Mouse (Mus musculus) MEL (cell line): Measurements from ENCODE around the gene Pde1a. TPM values are rescaled to one million over a fixed set of nuclear protein-coding genes. Genes with fewer than 3 reads are reported as not detected.

Source experiments
- DNase-seq: peaks from one replicate; pipeline ENCODE4 v3.0.0; 2011; ENCODE audit warnings: low read depth, low spot score
- H3K27ac ChIP-seq: 2 replicates; pipeline ENCODE4 v1.5.1; 2012; ENCODE audit warnings: low read depth, mild to moderate bottlenecking, control low read depth, low read length, moderate library complexity; ENCODE audit not compliant: control insufficient read depth
- H3K27me3 ChIP-seq, 2 experiments: fragments of 150-350 bp in 1 of 2; sonication (generic) in 1 of 2; 2 replicates each; pipeline ENCODE4 v1.6.1; 2012; ENCODE audit warnings: low read length in 2 of 2, mild to moderate bottlenecking in 2 of 2, improper control_type of control experiment in 1 of 2, moderate library complexity in 1 of 2; ENCODE audit not compliant: insufficient read depth in 2 of 2, control insufficient read depth in 1 of 2
- H3K36me3 ChIP-seq, 2 experiments: 2 replicates each; pipeline ENCODE4 v1.6.1; 2012 to 2014; ENCODE audit warnings: low read length in 2 of 2, improper control_type of control experiment in 1 of 2, inconsistent platforms in 1 of 2, mild to moderate bottlenecking in 1 of 2; ENCODE audit not compliant: insufficient read depth in 2 of 2, control insufficient read depth in 1 of 2
- H3K4me1 ChIP-seq, 2 experiments: fragments of 150-350 bp in 1 of 2; sonication (generic) in 1 of 2; 2 replicates each; pipeline ENCODE4 v1.6.1; 2012; ENCODE audit warnings: low read length in 2 of 2, improper control_type of control experiment in 1 of 2, mild to moderate bottlenecking in 1 of 2; ENCODE audit not compliant: insufficient read depth in 2 of 2, control insufficient read depth in 1 of 2
- H3K4me3 ChIP-seq, 2 experiments: fragments of 150-350 bp in 1 of 2; sonication (generic) in 1 of 2; 2 replicates each; pipeline ENCODE4 v1.5.1; 2012; ENCODE audit warnings: low read depth in 2 of 2, low read length in 2 of 2, mild to moderate bottlenecking in 2 of 2, moderate library complexity in 2 of 2, control low read depth in 1 of 2, improper control_type of control experiment in 1 of 2; ENCODE audit not compliant: control insufficient read depth in 1 of 2, insufficient read depth in 1 of 2
- H3K79me2 ChIP-seq: 2 replicates; pipeline ENCODE4 v1.6.1; 2012; ENCODE audit warnings: mild to moderate bottlenecking, low read length, moderate library complexity; ENCODE audit not compliant: control insufficient read depth, poor library complexity, insufficient read depth
- H3K9ac ChIP-seq: 2 replicates; pipeline ENCODE4 v1.6.1; 2012; ENCODE audit warnings: low read depth, mild to moderate bottlenecking, control low read depth, low read length, moderate library complexity; ENCODE audit not compliant: control insufficient read depth, poor library complexity, severe bottlenecking
- H3K9me3 ChIP-seq: fragments of 150-350 bp; sonication (generic); replicated peaks from 2 replicates; pipeline ENCODE4 v1.6.1; 2012; ENCODE audit warnings: mild to moderate bottlenecking, low read length, improper control_type of control experiment, moderate library complexity; ENCODE audit not compliant: insufficient read depth
- BHLHE40 ChIP-seq: IDR thresholded peaks from 2 replicates; pipeline ENCODE4 v1.6.1; 2012; ENCODE audit warnings: low read depth, mild to moderate bottlenecking, inconsistent platforms, low read length, improper control_type of control experiment, borderline replicate concordance
- CHD1 ChIP-seq: IDR thresholded peaks from 2 replicates; pipeline ENCODE4 v1.6.1; 2012; ENCODE audit warnings: low read depth, mild to moderate bottlenecking, inconsistent platforms, low read length, improper control_type of control experiment
- EP300 ChIP-seq, 2 experiments: IDR thresholded peaks; 2 replicates each; pipeline ENCODE4 v1.6.1; 2011; ENCODE audit warnings: improper control_type of control experiment in 2 of 2, low read length in 2 of 2, low read depth in 1 of 2, mild to moderate bottlenecking in 1 of 2
- ETS1 ChIP-seq: IDR thresholded peaks from 2 replicates; pipeline ENCODE4 v1.6.1; 2012; ENCODE audit warnings: low read depth, mild to moderate bottlenecking, inconsistent platforms, low read length, improper control_type of control experiment, moderate library complexity
- GATA1 ChIP-seq: IDR thresholded peaks from 2 replicates; pipeline ENCODE4 v1.6.1; 2011; ENCODE audit warnings: low read depth, low read length, improper control_type of control experiment
- JUND ChIP-seq: IDR thresholded peaks from 2 replicates; pipeline ENCODE4 v1.6.1; 2011; ENCODE audit warnings: low read depth, mild to moderate bottlenecking, improper control_type of control experiment, low read length
- MAFK ChIP-seq: IDR thresholded peaks from 2 replicates; pipeline ENCODE4 v1.6.1; 2011; ENCODE audit warnings: low read depth, mild to moderate bottlenecking, low read length, improper control_type of control experiment, borderline replicate concordance
- MXI1 ChIP-seq: IDR thresholded peaks from 2 replicates; pipeline ENCODE4 v1.6.1; 2011; ENCODE audit warnings: mild to moderate bottlenecking, low read depth, low read length, improper control_type of control experiment
- MYB ChIP-seq: IDR thresholded peaks from 2 replicates; pipeline ENCODE4 v1.6.1; 2011; ENCODE audit warnings: mild to moderate bottlenecking, low read depth, low read length, improper control_type of control experiment
- MYC ChIP-seq: IDR thresholded peaks from 2 replicates; pipeline ENCODE4 v1.6.1; 2011; ENCODE audit warnings: low read depth, mild to moderate bottlenecking, low read length, improper control_type of control experiment, moderate library complexity
- NELFE ChIP-seq: IDR thresholded peaks from 2 replicates; pipeline ENCODE4 v1.6.1; 2011; ENCODE audit warnings: low read depth, low read length, improper control_type of control experiment
- POLR2AphosphoS2 ChIP-seq: IDR thresholded peaks from 2 replicates; pipeline ENCODE4 v1.6.1; 2011; ENCODE audit warnings: low read length, improper control_type of control experiment
- POLR2AphosphoS5 ChIP-seq: IDR thresholded peaks from 2 replicates; pipeline ENCODE4 v1.6.1; 2012; ENCODE audit warnings: low read depth, borderline replicate concordance, mild to moderate bottlenecking, inconsistent platforms, low read length, moderate library complexity, mixed read lengths
- RCOR1 ChIP-seq: IDR thresholded peaks from 2 replicates; pipeline ENCODE4 v1.6.1; 2012; ENCODE audit warnings: low read depth, mild to moderate bottlenecking, inconsistent platforms, low read length, improper control_type of control experiment
- SIN3A ChIP-seq: IDR thresholded peaks from 2 replicates; pipeline ENCODE4 v1.6.1; 2012; ENCODE audit warnings: low read length, improper control_type of control experiment, inconsistent platforms
- TAL1 ChIP-seq: IDR thresholded peaks from 2 replicates; pipeline ENCODE4 v1.6.1; 2012; ENCODE audit warnings: mild to moderate bottlenecking, inconsistent platforms, low read length, moderate library complexity, mixed read lengths
- TBP ChIP-seq: IDR thresholded peaks from 2 replicates; pipeline ENCODE4 v1.8.0; 2011; ENCODE audit warnings: low read depth, low read length, improper control_type of control experiment
- TCF12 ChIP-seq: IDR thresholded peaks from 2 replicates; pipeline ENCODE4 v1.6.1; 2014; ENCODE audit warnings: low read depth, mild to moderate bottlenecking, inconsistent platforms, low read length, improper control_type of control experiment, moderate library complexity
- UBTF ChIP-seq: IDR thresholded peaks from 2 replicates; pipeline ENCODE4 v1.6.1; 2012; ENCODE audit warnings: low read depth, mild to moderate bottlenecking, inconsistent platforms, low read length, improper control_type of control experiment, moderate library complexity, borderline replicate concordance; ENCODE audit not compliant: insufficient read depth
- ZKSCAN1 ChIP-seq: IDR thresholded peaks from 2 replicates; pipeline ENCODE4 v1.6.1; 2012; ENCODE audit warnings: low read depth, mild to moderate bottlenecking, inconsistent platforms, low read length, improper control_type of control experiment, moderate library complexity
- ZNF384 ChIP-seq: IDR thresholded peaks from 2 replicates; pipeline ENCODE4 v1.6.1; 2012; ENCODE audit warnings: low read depth, mild to moderate bottlenecking, inconsistent platforms, low read length, improper control_type of control experiment
- polyA plus RNA-seq, 2 experiments: library from polyadenylated mRNA; stranded (reverse) in 1 of 2; unstranded in 1 of 2; fragments of >175 nt in 1 of 2; fragments of >200 nt in 1 of 2; gene quantifications; 2 replicates each; pipeline versions ENCODE4 v1.2.1 to v1.2.4; 2012; ENCODE audit warnings: low replicate concordance in 2 of 2, low read depth in 1 of 2; ENCODE audit not compliant: insufficient read length in 2 of 2, insufficient read depth in 1 of 2, missing spikeins in 1 of 2
- total RNA-seq: library from RNA; depleted of rRNA; stranded (reverse); fragments of 300-350 nt; gene quantifications from 2 replicates; pipeline ENCODE4 v1.2.3, GENCODE M21; 2012

The Pde1a gene
- total and polyA plus RNA-seq, 3 experiments, result not detected

- Histone ChIP-seq H3K79me2 (no peaks in the 10 kb centered on the region), H3K4me1 (no peaks in the 10 kb centered on the region), H3K9ac (no peak overlapping the region), H3K4me3 (no peak overlapping the region), H3K9me3 (no peaks in the 10 kb centered on the region), H3K27me3 (no peaks in the 10 kb centered on the region), H3K27ac (no peak overlapping the region), H3K36me3 (no peaks in the 10 kb centered on the region)
- TF ChIP-seq BHLHE40, result no peak
- TF ChIP-seq NELFE, result no peak
- TF ChIP-seq MYB, result no peak
- TF ChIP-seq EP300 (IDR thresholded peaks at IDR 0.05; ENCODE audit: low read depth in 1 of 2, low read length in 2 of 2), result no peak
- TF ChIP-seq TCF12, result no peak
- TF ChIP-seq CHD1, result no peak
- TF ChIP-seq UBTF, result no peak
- TF ChIP-seq ETS1, result no peak
- no peak for TF ChIP-seq ZKSCAN1
- TF ChIP-seq MYC, result no peak
- TF ChIP-seq SIN3A, result no peak
- TF ChIP-seq MXI1, result no peak
- DNase-seq, result no peak
Measured at GRCm38 (mm10) chr2:80056062-80056461, 73.2 kb downstream of the Pde1a start.

- TF ChIP-seq POLR2AphosphoS2 (no peak), MYC (no peak), ZNF384 (no peak), TBP (no peak), EP300 (IDR thresholded peaks at IDR 0.05; ENCODE audit: low read depth in 1 of 2, low read length in 2 of 2) (no peak), JUND (no peak), TAL1 (no peak), RCOR1 (no peak), MYB (no peak), POLR2AphosphoS5 (no peak), MAFK (no peak), GATA1 (no peak)
- H3K4me1 ChIP-seq, result no peaks in the 10 kb centered on the region
Measured at GRCm38 (mm10) chr2:80054042-80054441, 75.2 kb downstream of the Pde1a start.

More at GRCm38 (mm10) chr2:80054042-80054441, 75.2 kb downstream of the Pde1a start:
- H3K27me3 ChIP-seq, result no peaks in the 10 kb centered on the region
- H3K27ac ChIP-seq, result no peak overlapping the region
- H3K79me2 ChIP-seq, result no peaks in the 10 kb centered on the region
- no peak overlapping the region for H3K4me3 ChIP-seq
- no peaks in the 10 kb centered on the region for H3K9me3 ChIP-seq
- no peak overlapping the region for H3K9ac ChIP-seq
- no peaks in the 10 kb centered on the region for H3K36me3 ChIP-seq
- DNase-seq, result no peak
